10 mouse cellular contexts compared by ENCODE assay signal in the genomic region with DNA sequence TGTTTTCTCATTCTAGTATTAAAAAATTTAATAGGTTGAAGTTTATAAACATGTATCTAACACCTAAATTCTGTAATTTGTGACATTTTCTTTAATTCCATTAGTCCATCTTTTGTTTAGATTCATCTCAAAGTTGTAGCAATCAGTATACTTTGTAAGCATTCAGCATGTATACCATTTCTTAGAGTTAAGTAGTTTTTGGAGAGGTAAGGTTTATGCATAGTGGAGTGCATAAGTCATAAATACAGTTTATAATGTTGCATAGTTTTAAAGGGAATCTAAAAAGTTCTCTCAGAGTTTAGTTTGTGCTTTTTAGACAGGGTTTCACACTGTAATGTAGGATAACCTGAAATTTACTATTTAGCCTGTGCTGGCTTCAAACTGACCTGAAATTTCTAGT. TPM values are rescaled to one million over a fixed set of nuclear protein-coding genes. Genes with fewer than 3 reads are reported as not detected.
DNase-seq lines count a peak whose midpoint lies in the region; ATAC-seq and TF ChIP-seq lines count a peak whose summit lies in the region.
"Had no signal": no experiment of that assay in that cellular context is flagged by ENCODE, and none has a peak within 500 bp of the region (broad histone marks: within the 10 kb centered on the region; RNA-seq: fewer than 3 reads in every experiment).

No protein-coding gene starts in this region.

- H3K79me2 ChIP-seq in C2C12 (ENCODE audit: control insufficient read depth, insufficient read depth) = peaks cover 78% of the 10 kb centered on the region

- TF ChIP-seq CTCF in C2C12 (IDR thresholded peaks at IDR 0.05; ENCODE audit: control insufficient read depth, insufficient read depth, insufficient read length) = no peak
- TF ChIP-seq CTCF in liver, postnatal 0 days (IDR thresholded peaks at IDR 0.05; ENCODE audit: low read depth) = no peak

- no peak overlapping the region for H3ac ChIP-seq in C2C12 (ENCODE audit: control insufficient read depth, insufficient read length, low read depth)

- H3K27ac ChIP-seq in heart, embryonic 10.5 days = no peak overlapping the region
- no peak overlapping the region for H3K27ac ChIP-seq in hindbrain, embryonic 10.5 days
- H3K27ac ChIP-seq in liver, postnatal 0 days (ENCODE audit: low read depth) = peak overlapping the region; percentile 37; the same call in 1 of the 2 replicates

- peaks cover 67% of the 10 kb centered on the region for H3K79me3 ChIP-seq in C2C12 (ENCODE audit: low read depth)

- no peak for ATAC-seq in liver, postnatal 0 days
- ATAC-seq: inflammation-experienced regulatory T-cells, adult 6 months had no signal

- intact Hi-C loops in left cerebral cortex, postnatal 36 days (cut with DNase I) = no loop called here

- H3K36me3 ChIP-seq in heart, embryonic 10.5 days = peaks cover 30% of the 10 kb centered on the region
- H3K36me3 ChIP-seq in C2C12 (ENCODE audit: control insufficient read depth, insufficient read depth) = peaks cover 55% of the 10 kb centered on the region
- H3K36me3 ChIP-seq in hindbrain, embryonic 10.5 days = peaks cover 42% of the 10 kb centered on the region
- H3K36me3 ChIP-seq in liver, postnatal 0 days (replicated peaks; ENCODE audit: insufficient read depth, low read length) = peaks cover 16% of the 10 kb centered on the region

- no peaks in the 10 kb centered on the region for H3K27me3 ChIP-seq in heart, embryonic 10.5 days (ENCODE audit: insufficient read depth, poor library complexity, severe bottlenecking)
- H3K27me3 ChIP-seq in C2C12 (ENCODE audit: control insufficient read depth, insufficient read depth, insufficient read length) = no peaks in the 10 kb centered on the region
- H3K27me3 ChIP-seq in hindbrain, embryonic 10.5 days (ENCODE audit: insufficient read depth, poor library complexity, severe bottlenecking) = no peaks in the 10 kb centered on the region
- H3K27me3 ChIP-seq in liver, postnatal 0 days (ENCODE audit: insufficient read depth, low read length) = no peaks in the 10 kb centered on the region

- no peak for DNase-seq in heart, embryonic 10.5 days (ENCODE audit: low spot score)
- DNase-seq in heart, adult 18-20 months = no peak
- DNase-seq in hindbrain, embryonic 10.5 days (ENCODE audit: low spot score) = no peak
- no peak for DNase-seq in liver, postnatal 0 days
- no peak for DNase-seq in left cerebral cortex, postnatal 36 days (ENCODE audit: low spot score in 2 of 2)
- DNase-seq in adrenal gland, postnatal 36 days = no peak
- DNase-seq in urinary bladder, postnatal 25 days (ENCODE audit: low spot score) = no peak
- DNase-seq: embryo, embryonic 11 days had no signal

- peak overlapping the region; percentile 39; the same call in 1 of the 2 replicates for H3K9ac ChIP-seq in liver, postnatal 0 days (replicated peaks)

- TF ChIP-seq EP300 in liver, postnatal 0 days (IDR thresholded peaks at IDR 0.05; ENCODE audit: low read depth) = no peak

- H3K4me1 ChIP-seq in heart, embryonic 10.5 days = 0 out of 2 replicates have a peak, but pooled peaks cover 3% of the 10 kb centered on the region
- H3K4me1 ChIP-seq in hindbrain, embryonic 10.5 days (replicated peaks) = peaks cover 25% of the 10 kb centered on the region
- H3K4me1 ChIP-seq in liver, postnatal 0 days (ENCODE audit: insufficient read depth) = peaks cover 12% of the 10 kb centered on the region

- peak overlapping the region; percentile 66 for H3K4me2 ChIP-seq in liver, postnatal 0 days (ENCODE audit: low read depth, low read length)

- peak overlapping the region; percentile 95 for H3K4me3 ChIP-seq in heart, embryonic 10.5 days
- peak overlapping the region; percentile 90 for H3K4me3 ChIP-seq in C2C12 (ENCODE audit: insufficient read depth, poor library complexity, severe bottlenecking)
- peak overlapping the region; percentile 83 for H3K4me3 ChIP-seq in hindbrain, embryonic 10.5 days
- peak overlapping the region; percentile 44 for H3K4me3 ChIP-seq in liver, postnatal 0 days (ENCODE audit: low read depth, low read length)

- H3K9me3 ChIP-seq in heart, embryonic 10.5 days = no peaks in the 10 kb centered on the region
- no peaks in the 10 kb centered on the region for H3K9me3 ChIP-seq in hindbrain, embryonic 10.5 days
- H3K9me3 ChIP-seq in liver, postnatal 0 days (ENCODE audit: low read length) = no peaks in the 10 kb centered on the region

TF ChIP-seq in C2C12, 6 proteins besides CTCF, POLR2A, EP300 and RAD21:
- TF ChIP-seq MYOD1 (IDR thresholded peaks at IDR 0.05; ENCODE audit: control insufficient read depth, insufficient read length, low read depth) (no peak), FOSL1 (IDR thresholded peaks at IDR 0.05; ENCODE audit: insufficient read depth, low read length, poor library complexity, severe bottlenecking) (no peak), MYOG (IDR thresholded peaks at IDR 0.05; ENCODE audit: control insufficient read depth, extremely low read depth, insufficient read length) (no peak), USF1 (IDR thresholded peaks at IDR 0.05; ENCODE audit: low read depth) (no peak), CEBPB (IDR thresholded peaks at IDR 0.05; ENCODE audit: low read depth) (no peak), MAX (IDR thresholded peaks at IDR 0.05) (no peak)

RNA-seq across cellular contexts. Expression of a gene that starts 2.6 kb away (rescaled TPM):
- polyA plus RNA-seq in heart, embryonic 10.5 days (2016; fragmentation: Nextera tagmentation; extraction: Ambion mirVana) = 7.9 and 10.9 TPM in 2 replicates
- total RNA-seq in heart, adult 18-20 months (2021) = 10 to 100 TPM; 18.2 to 22.1 TPM
- 8.7 TPM for polyA plus RNA-seq in C2C12 (2012; fragmentation: generic; extraction: Trizol)
- 10.2 and 12.6 TPM in 2 replicates for polyA plus RNA-seq in hindbrain, embryonic 10.5 days (2016; fragmentation: Nextera tagmentation; extraction: Ambion mirVana)
- 3.2 and 3.9 TPM in 2 replicates for polyA plus RNA-seq in liver, postnatal 0 days (2015; fragmentation: Nextera tagmentation; extraction: Ambion mirVana)
- total RNA-seq in left cerebral cortex, postnatal 36 days (2021) = 10 to 100 TPM; 34.4 to 44.4 TPM
- total RNA-seq in adrenal gland, postnatal 36 days (2021) = 10 to 100 TPM; 42.8 to 50.6 TPM

RNA-seq across cellular contexts. Expression of a gene that starts 12.4 kb away (rescaled TPM):
- polyA plus RNA-seq in heart, embryonic 10.5 days (2016; fragmentation: Nextera tagmentation; extraction: Ambion mirVana) = 43.7 and 51.5 TPM in 2 replicates
- total RNA-seq in heart, adult 18-20 months (2021) = 10 to 100 TPM; 37.3 to 39.0 TPM
- polyA plus RNA-seq in C2C12 (2012; fragmentation: generic; extraction: Trizol) = 18.0 TPM
- 62.8 and 73.0 TPM in 2 replicates for polyA plus RNA-seq in hindbrain, embryonic 10.5 days (2016; fragmentation: Nextera tagmentation; extraction: Ambion mirVana)
- polyA plus RNA-seq in liver, postnatal 0 days (2015; fragmentation: Nextera tagmentation; extraction: Ambion mirVana) = 15.0 and 16.2 TPM in 2 replicates
- total RNA-seq in left cerebral cortex, postnatal 36 days (2021) = 10 to 100 TPM; 50.4 to 59.8 TPM
- 10 to 100 TPM; 65.4 to 72.5 TPM for total RNA-seq in adrenal gland, postnatal 36 days (2021)

RNA-seq across cellular contexts. Expression of a gene that starts 55.3 kb away (rescaled TPM):
- 13.6 and 13.9 TPM in 2 replicates for polyA plus RNA-seq in heart, embryonic 10.5 days (2016; fragmentation: Nextera tagmentation; extraction: Ambion mirVana)
- 10 to 100 TPM; 19.1 to 22.2 TPM for total RNA-seq in heart, adult 18-20 months (2021)
- 2.0 TPM for polyA plus RNA-seq in C2C12 (2012; fragmentation: generic; extraction: Trizol)
- 23.4 and 23.8 TPM in 2 replicates for polyA plus RNA-seq in hindbrain, embryonic 10.5 days (2016; fragmentation: Nextera tagmentation; extraction: Ambion mirVana)
- polyA plus RNA-seq in liver, postnatal 0 days (2015; fragmentation: Nextera tagmentation; extraction: Ambion mirVana) = 4.9 and 6.3 TPM in 2 replicates
- total RNA-seq in left cerebral cortex, postnatal 36 days (2021) = 10 to 100 TPM; 36.0 to 42.2 TPM
- 10 to 100 TPM; 31.8 to 42.9 TPM for total RNA-seq in adrenal gland, postnatal 36 days (2021)

Comparison
In these comparisons a context has a peak if more than half of its experiments do, and no peak if none do; other contexts are left out.
1. H3K4me3 ChIP-seq: peak in every context shown above with its lines; median percentile 95 in heart, embryonic 10.5 days; 90 in C2C12; 83 in hindbrain, embryonic 10.5 days; 44 in liver, postnatal 0 days.